Mouse (Mus musculus) CD4-positive, CD25-positive, alpha-beta regulatory T cell, adult 2 months (primary cell): ENCODE measurements at regions not wholly inside any gene's neighbourhood (a gene's known extent, or its start where the extent isn't known, plus 50 kb on each side); places are given as distances from the start of the nearest gene placed in this dataset.

Experiments used
- DNase-seq: peaks from one replicate; pipeline ENCODE4 v3.0.0-alpha.2; 2012; ENCODE audit warnings: low read depth, low spot score

DNA sequence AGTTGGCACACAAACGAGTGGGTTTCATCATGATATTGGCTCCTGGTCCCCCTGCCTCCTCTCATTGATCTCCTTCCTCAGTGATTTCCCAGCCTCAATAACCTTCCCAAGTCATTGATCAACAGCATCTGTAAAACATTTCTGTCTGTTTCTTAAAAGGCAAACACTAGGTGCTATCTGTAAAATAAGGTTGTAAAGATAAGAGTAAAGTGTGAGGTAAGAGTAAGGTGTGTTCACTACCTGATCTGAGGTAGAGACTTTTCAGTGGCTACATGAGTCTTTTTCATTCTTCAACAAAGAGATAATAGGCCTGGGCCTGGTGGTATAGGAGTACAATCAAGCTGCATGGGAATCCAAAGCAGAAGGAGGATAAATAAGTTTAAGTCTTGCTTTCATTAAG lies 55.7 kb downstream of the Plk2 start:
- no peak for DNase-seq

DNA sequence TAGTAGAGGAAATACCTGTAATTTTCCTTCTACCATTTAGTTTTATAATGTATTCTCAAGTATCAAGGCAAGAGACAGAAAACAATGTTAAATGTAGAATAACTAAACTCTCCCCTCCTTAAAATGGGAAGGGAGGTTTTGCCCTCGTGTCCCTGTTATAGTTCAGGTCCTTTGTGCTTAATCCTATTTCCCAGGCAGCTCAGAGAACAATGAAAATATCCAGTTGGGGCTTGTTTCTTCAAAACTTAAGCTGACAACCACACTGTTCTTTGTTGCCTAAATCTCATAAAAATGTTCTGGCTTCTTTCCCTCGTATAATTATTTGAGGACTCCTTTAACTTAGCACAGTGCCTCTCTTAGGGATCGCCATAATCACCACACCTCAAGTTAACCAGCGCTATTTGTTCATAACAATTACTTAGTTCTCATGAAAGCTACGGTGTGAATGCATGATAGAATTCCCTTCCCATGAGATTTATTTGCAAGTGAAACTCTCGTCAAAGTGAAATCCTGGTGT lies 57.2 kb downstream of the Plk2 start:
- no peak for DNase-seq

DNA sequence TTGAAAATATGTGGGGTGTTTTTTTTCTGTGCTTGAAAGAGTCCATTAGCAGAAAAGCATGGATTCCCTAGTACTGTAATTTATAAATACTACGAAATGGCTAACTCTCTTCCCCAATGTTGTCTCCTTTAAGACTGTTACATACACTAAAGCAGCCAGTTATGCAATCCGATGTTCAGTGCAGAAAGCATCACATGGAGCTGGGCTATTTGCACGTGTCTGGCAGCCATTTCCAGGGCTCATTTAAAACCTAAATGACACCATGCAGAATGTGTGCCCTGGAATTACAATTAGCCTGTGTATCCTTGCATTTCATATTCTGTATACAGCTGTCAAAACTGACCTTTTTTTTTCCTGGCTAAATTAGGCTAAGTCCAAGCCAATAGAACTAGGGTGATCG lies 60.2 kb downstream of the Plk2 start:
- no peak for DNase-seq

DNA sequence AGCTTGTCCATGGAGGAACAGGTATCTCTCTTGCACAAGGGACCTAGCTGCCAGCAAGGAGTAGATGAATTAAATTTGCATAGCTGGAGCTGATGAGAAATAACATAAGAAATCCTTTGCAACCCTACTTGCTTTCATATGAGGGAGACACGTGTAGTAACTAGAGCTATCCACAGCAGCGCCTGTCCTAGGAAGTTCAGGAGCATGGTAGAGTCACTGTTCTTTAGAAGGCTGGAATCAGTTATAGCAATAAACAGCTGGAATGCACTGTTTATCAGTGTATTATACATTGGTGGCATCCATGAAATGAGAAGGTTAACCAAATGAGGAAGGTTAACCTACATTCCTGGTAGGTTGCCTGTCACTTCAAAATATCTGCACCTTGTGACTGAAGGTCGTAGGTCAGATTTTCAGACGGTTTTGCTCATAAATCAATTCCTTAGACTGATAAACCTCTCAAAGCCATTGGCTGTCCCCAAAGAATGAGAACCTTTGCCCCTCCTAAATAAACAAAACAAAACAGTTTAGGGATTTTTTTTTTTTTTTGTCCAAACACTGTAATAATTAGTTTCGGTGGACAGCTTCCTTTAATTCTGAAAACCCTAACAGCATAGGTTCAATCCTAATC lies 60.8 kb downstream of the Plk2 start:
- no peak for DNase-seq

DNA sequence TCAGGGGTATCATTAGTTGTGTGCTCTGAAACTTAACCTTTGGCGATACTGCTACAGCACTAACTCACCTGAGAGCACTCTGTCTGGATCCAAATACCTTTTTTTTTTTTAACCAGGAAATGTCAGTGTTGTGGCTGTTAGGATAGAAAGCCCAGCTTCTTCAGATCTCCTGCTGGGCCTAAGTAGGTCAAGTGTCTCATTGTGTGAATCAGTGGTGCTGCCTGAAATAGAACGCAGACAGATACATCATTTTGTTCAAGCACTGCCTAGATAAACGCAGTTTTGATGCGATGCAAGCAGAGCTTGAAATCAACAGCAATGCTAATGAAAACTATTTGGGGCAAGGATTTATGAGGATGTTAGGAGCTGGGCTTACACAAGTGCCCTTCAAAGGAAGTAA lies 63.9 kb downstream of the Plk2 start:
- DNase-seq: no peak

DNA sequence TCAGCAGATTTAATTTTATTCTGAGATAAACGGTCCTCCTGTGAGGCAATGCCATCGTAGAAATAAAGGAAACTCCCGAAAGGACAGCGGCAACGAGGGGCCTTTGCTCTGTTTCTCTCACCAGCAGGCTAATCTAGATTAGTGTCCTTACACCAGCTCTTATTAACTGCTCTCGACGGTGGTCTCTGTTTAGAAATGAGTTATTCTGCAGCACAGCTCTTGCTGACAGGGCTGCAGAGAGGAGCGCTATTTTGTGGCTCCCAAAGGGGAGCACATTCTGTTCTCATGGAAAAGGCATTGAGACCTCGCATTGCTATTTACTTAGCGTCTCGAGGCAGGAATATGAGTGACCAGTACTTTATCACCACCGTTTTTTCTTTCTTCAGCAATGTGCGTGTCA lies 66.7 kb downstream of the Plk2 start:
- DNase-seq: no peak

DNA sequence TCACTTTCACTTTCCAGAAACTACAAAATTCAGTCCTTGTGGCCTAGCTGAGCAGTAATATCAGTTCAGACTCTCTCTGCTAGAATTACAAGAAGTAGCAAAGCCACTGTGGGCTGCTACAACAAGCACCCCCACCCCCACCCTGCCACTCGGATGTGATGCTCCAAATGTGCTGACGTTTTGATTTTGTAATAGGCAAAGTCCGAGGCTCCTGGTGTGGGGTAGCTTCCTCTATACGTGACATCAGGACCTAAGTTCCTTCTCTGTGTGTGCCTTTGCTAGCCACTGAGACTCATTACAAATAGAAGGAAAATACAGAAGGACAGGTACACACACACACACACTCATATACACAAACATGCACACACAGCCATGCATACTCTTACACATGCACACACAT lies 76.7 kb downstream of the Plk2 start:
- DNase-seq: no peak

DNA sequence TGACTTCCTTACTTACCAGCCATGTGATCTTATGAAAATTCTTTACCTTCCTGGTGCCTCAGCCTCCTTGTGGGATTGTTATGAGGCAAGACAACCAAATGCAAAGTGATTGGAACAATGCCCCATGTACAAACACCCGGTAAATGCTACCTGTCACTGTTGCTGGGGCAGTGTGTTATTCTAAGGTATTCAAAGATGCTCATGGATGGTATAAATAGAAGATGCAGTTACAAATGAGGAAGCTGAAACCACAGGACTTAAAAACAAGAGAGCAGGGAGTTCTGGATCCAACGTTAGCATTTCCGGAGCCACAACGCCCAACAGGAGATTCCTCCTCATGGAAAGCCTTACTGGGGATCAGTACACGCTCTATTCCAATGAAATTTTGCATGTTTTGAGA lies 82.9 kb downstream of the Plk2 start:
- no peak for DNase-seq

DNA sequence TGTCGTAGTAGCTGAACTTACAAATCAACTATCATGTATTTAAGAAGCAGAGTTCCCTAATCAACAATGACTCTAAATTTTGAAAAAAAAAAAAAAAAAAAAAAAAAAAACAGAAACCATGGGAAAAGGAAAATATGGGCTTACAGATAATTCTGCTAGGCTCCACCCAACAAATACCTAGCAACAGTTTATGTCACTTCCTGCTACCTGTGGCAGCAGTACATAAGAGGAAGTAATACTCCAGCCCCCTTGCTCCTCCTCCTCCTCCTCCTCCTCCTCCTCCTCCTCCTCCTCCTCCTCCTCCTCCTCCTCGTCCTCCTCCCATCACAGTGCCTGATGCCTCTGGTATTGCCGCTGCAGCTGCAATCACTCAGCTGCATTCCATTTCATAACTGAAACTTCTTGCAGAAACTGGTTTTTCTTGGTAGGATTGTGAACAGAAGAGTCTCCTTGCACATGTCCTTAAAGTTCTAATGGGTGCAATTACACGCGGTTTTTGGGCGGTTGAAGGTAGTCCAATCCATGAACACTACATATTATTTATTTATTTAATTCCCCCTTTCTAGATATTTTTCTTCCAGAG lies 89.6 kb downstream of the Plk2 start:
- DNase-seq: no peak

DNA sequence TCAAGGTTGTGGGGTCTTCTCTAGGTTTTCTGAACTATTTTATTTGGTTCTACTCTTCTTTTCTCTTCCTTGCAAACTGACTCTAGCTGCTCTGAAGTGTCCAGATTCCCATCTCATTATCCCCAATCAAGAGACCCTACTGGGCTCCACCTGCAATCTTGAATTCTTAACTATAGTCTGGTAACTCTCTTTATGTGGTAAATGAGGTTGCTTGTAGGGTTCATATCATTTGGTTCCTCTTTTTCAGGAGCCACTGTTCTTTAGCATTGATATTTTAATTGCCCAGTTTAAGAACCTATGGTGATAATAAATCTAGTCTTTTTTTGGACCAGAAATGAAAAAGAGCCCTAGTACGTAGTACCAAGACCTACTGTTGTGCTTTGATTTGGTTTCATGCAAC lies 90.7 kb downstream of the Plk2 start:
- DNase-seq: no peak

DNA sequence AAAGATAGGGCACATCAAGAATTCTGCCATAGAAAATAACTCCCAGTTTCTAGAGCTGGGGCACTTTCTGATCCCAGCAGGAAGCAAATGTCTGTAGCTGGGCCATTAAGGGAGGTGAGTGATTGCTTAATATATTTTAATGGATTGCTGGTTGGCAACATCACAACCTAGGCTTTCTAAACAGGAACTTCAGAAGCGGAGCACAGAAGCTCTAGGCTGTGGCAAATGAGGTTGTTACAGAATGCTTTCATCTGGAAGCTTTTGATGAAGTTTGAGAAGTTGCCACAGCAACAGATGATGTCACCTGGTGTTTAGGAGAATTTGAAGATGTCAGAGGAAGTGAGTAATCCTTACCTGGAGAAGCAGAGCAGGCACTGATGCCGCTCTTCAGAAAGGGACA lies 95.3 kb downstream of the Plk2 start:
- DNase-seq: peak; percentile 25

DNA sequence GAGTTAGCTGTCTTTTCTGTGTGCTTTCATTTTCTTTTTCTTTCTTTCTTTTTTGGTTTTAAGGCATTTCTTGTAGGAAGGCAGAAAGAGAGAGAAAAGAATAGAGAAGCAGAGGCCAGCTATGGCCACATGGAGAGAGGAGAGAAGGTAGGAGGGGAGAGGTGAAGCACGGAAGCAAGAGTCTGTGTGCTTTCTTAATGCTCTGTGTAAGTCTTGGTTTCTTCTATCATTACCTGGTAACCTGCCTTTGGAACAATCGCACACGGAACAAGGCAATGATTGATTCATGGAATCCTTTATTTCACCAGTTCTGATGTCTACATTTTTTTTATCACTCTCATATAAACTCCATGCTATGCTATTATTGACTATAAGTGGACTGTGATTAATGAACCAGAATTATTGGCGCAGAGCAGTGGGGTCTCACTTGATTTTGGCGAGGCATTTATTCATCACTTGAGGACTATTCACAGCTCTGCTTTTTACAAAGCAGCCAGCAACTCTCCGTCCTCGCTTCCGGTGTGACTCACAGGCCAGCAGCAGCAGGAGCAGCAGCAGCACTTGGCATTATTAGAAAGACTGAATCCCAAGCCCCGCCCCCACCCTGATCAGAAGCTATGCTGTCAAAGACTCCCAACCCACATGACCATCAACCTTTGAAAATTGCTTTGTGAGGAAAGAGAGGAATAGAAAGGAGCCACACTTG lies 97.6 kb downstream of the Plk2 start:
- no peak for DNase-seq

DNA sequence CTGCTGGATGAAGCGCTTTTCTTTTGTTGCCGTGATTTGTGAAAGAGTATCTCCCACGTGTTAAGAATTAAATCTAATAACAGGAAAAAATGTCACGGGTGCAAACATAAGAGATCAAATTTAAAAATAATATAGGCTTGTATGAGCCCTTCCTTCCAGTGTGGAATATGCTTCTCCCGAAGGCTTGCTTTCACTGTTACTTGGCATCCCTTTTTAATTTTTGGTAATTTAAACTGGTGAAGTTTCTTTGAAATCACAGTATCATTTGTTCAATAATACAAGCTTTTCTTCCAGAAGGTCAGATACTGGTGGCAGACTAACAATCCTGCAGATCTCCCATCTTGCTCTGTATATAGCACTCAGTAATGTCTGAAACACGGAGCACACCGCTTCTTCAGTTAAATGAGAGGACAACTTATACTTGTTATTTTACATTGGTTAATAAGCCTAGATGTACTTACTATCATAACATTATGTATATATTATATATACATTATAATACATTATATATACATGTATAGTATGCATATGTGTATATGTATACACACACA lies 98.2 kb downstream of the Plk2 start:
- DNase-seq: no peak

DNA sequence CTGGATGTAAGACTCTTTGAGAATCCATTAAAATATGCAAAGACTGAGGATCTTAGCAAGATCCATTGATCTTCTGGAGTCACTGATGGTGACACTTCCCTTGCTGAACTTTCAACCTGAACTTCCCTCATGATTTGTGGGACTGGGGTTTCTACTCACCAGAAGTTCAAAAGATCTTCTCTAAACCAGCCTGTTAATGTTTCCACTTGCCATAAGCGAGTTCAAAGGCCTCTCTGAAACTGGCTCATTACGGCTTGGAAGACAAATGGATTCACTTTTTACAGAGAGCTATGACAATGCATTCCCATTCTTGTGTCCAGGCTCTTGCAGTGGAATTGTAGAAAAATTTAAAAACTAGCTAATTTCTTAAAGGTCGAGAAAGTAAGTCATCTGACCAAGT lies 102.6 kb downstream of the Plk2 start:
- DNase-seq: no peak

DNA sequence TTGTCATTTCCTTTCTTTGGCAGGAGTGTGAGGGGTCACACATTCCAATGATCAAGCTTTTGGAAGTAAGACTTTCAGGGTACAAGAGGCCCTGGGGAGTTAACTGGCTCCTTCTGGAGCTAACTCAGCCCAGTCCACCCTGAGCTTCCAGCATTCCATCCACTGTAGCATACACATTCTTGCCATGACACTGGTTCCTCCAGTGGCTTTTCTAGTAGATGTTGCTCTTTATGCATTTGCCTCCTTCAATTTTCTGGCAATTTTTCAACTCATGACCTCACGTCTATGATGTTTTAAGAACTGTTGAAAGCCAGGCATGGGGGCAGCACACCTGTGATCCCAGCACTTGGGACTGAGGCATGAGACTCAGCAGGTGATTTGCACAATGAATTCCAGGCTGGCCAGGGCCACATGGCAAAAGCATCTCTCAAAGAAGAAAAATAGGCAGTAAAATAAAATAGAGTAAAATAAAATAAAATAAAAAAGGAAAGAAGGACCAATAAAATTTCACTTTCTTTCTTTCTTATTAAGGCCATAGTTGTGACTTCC lies 113.0 kb downstream of the Plk2 start:
- DNase-seq: no peak

DNA sequence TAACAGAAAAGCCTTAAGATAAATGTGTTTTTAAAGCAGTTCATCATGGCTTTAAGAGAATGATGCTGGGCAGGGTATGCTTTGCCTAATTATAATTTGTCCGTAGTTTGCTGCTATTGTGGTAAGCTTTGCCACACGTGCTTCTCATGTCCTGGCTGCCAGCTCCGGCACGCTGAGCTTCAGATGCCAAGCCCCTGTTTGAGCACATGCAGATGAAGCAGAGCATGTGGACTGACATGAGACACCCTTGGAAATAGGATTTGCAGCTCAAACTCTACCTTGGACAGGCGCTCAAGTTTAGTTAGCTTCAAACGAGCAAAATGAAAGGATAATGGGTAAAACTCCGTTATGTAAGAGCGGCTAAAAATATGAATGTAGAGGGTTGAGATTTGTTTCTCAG lies 123.1 kb downstream of the Plk2 start:
- no peak for DNase-seq

DNA sequence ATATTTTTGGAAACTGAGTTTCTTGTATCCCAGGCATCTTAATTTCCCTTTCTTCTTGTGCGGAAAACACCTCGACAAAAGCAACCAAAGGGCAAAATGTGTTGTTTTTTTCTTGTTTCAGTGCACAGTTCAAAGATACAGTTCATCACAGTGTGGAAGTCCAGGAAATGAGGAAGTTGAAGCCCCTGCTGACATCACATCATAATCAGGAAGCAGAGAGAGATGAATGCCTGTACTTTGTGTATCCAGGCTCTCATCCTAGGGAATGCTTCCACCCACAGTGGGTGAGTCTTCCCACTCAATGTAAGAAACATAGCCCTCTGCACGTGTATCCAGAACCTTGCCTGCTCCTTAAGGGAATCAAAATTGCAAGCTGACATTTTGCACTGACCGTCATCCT lies 128.1 kb downstream of the Plk2 start:
- no peak for DNase-seq

DNA sequence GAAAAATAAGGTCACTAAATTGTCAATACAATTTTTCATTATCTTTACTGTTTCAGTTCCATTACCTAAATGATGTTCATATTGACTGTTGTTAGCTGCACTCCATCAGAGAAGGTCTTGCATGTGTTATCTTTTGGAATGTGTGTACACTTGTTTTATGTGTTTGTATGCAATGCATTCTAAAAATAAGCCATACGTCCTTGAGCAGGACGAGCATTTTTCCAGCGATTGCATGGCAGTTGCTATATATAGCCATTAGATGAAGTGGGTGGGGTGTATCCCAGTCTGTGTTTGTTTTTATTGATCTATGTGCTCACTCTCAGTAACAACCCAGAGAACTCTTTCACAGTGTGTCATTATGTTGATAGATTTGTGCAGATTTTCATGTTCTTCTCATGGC lies 132.8 kb downstream of the Plk2 start:
- no peak for DNase-seq

DNA sequence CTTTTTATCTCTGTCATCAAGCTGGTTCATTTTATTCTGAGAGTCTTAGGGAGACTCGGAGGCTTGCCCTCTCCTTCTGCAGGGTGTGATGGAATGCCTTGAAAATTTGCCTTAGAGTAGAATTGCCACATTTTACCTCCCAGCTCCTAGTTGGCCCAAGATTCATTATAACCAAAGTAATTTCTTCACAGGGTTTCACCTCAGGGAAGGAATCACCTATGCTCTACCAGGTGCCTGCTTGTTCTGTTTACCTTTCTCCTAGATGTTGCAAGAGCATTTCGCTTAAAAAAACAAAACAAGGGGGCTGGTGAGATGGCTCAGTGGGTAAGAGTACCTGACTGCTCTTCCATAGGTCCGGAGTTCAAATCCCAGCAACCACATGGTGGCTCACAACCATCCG lies 134.8 kb downstream of the Plk2 start:
- no peak for DNase-seq

DNA sequence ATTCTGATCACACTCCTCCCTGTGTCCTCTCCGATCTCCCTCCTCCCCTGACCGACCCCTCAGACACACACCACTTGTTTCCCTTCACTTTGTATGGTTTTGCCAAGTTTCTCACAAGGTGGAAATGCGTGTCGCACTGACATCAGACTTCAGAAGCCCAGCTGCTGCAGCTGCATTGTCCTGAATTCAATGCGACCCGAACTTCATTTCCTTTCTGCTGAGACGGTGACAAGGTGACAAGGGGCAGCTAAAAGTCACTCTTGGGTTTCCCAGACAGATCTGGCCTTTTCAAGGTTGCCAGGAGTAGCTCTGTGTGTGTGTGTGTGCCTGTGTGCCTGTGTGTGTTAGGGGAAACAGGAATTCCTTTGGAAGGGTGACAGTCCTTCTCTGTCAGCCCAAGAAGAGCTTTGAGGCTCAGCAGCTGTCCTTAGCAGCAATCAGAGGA lies 139.5 kb downstream of the Plk2 start:
- no peak for DNase-seq

DNA sequence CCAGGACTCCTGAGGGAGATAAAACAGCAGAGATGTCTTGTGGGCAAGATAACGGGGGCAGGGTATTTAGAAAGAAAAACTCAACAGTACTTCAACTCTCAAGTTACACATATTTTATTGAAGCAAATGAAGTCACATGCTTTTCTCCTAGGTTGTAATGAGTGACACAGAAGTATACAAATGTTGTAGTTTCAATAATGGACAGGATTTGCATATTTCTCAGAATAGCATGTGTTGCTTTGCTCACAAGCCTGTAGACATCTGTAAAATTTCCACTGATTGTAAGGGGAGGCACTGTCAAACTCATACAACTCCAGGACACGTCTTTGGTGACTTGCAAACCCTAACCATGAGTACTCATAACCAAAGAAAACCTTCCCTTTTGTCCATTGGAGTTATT lies 140.9 kb downstream of the Plk2 start:
- no peak for DNase-seq

DNA sequence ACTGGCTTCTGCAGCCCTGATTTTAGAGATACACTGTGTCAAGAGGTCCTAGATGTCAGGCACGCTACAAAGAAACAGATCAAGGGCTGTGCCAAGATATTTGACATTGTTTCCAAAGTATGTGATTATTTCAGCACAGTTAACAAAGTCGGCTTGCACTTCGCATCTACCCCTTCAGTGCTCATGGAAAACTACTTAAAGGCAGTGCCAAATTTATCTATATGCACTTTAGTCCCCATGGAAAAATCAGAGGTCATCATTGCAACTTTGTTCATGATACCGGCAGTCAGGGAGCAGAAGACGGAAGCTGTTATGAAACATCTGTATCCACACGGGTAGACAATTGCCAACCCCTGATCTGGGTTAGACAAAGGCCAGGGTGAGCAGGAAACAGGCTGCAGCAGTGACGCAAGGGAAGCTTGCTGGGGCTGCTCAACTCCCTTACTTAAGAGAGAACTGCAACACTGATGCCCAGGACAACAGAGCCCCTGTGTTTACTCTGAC lies 143.2 kb downstream of the Plk2 start:
- peak; percentile 26 for DNase-seq
